In the genomic region with DNA sequence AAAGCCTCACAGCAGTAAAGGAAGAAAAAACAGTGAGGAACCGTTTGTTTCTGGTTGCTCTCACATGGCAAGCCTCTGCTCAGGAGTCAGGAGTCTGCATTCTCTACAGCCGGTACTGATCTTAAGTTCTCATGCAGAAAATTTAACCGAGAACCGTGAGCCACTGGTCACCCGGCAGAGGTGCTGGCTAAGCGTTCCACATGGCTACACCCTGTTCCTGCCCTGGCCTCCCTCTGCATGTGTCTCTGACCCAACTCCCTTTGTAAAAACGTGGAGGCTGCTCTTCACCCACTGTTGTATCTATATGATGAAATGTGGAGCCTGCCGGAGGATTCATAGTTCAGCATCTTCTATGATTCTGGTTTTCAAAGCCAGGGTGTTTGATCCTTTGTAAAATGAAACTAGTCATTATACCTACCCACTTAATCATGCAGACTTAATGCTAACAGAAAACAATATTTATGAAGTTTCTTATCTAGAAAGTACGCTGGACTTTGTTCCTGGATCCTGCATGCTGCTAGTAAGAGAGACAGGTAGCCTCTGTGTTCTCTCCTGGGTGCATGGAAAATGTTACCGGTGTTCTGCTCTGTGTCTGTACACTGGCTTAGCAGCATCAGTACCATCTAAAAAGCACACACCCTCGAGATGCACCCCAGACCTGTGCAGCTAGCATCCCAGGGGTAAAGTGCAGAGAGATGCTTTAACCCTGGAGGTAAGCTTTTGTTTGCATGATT, we compare ENCODE assay signal across 18 mouse cellular contexts.
A peak's percentile ranks its signal among the peaks of the same experiment; 100 is the strongest.
DNase-seq lines count a peak whose midpoint lies in the region; ATAC-seq lines count a peak whose summit lies in the region.
"Had no signal": no experiment of that assay in that cellular context is flagged by ENCODE, and none has a peak within 500 bp of the region (broad histone marks: within the 10 kb centered on the region; RNA-seq: fewer than 3 reads in every experiment).

No protein-coding gene starts in this region.

- H3K4me1 ChIP-seq in kidney, embryonic 16.5 days (ENCODE audit: insufficient read depth, low read length): peaks cover 16% of the 10 kb centered on the region
- H3K4me1 ChIP-seq in intestine, embryonic 15.5 days (replicated peaks): peaks cover 7% of the 10 kb centered on the region; the same call in 1 of the 2 replicates
- H3K4me1 ChIP-seq: heart, embryonic 15.5 days had no signal

- DNase-seq in kidney, adult 18-20 months: peak; percentile 10
- peak; percentile 11 to 40 for DNase-seq in kidney, adult 8-10 months
- DNase-seq in kidney, postnatal 25 days: peak; percentile 32 to 55
- no peak for DNase-seq in thymus, postnatal 10 days (ENCODE audit: low spot score in 2 of 2)
- DNase-seq in natural killer cell, adult 2 months (ENCODE audit: low spot score in 2 of 2): no peak
- DNase-seq: adrenal gland, postnatal 10 days; cerebellum, adult 11 months; cerebellum, adult 8-10 months; cerebellum, postnatal 14 days; gastrocnemius, postnatal 10 days; heart, adult 18-20 months; heart, postnatal 14 days had no signal

- no peak overlapping the region for H3K4me2 ChIP-seq in kidney, embryonic 16.5 days (replicated peaks; ENCODE audit: low read depth, low read length)
- H3K4me2 ChIP-seq in intestine, embryonic 15.5 days (replicated peaks): no peak overlapping the region; the same call in 1 of the 2 replicates
- H3K4me2 ChIP-seq: embryonic facial prominence, embryonic 13.5 days; forebrain, embryonic 12.5 days; heart, embryonic 11.5 days; heart, embryonic 15.5 days had no signal

- no peak overlapping the region for H3K27ac ChIP-seq in kidney, embryonic 16.5 days (ENCODE audit: low read length)
- H3K27ac ChIP-seq in intestine, embryonic 15.5 days: peak overlapping the region; percentile 17; the same call in 1 of the 2 replicates
- H3K27ac ChIP-seq: forebrain, embryonic 12.5 days; heart, embryonic 15.5 days had no signal

- no peak overlapping the region for H3K4me3 ChIP-seq in kidney, embryonic 16.5 days (ENCODE audit: low read length)
- no peak overlapping the region for H3K4me3 ChIP-seq in intestine, embryonic 15.5 days (replicated peaks)
- H3K4me3 ChIP-seq: embryonic facial prominence, embryonic 13.5 days; forebrain, embryonic 12.5 days; heart, embryonic 15.5 days had no signal

- H3K9ac ChIP-seq in kidney, embryonic 16.5 days (replicated peaks; ENCODE audit: low read length): no peak overlapping the region
- H3K9ac ChIP-seq in intestine, embryonic 15.5 days: no peak overlapping the region
- H3K9ac ChIP-seq: embryonic facial prominence, embryonic 13.5 days; forebrain, embryonic 12.5 days; heart, embryonic 15.5 days had no signal

- WGBS in kidney, embryonic 16.5 days: 63% methylated on average over 11 of the region's 11 CpGs
- WGBS in intestine, embryonic 15.5 days: 61% methylated on average over 11 of the region's 11 CpGs

- no peak for ATAC-seq in kidney, embryonic 16.5 days (ENCODE audit: low FRiP score, low TSS enrichment)
- ATAC-seq in intestine, embryonic 15.5 days: peak; percentile 88

- peaks cover 11% of the 10 kb centered on the region for H3K27me3 ChIP-seq in kidney, embryonic 16.5 days (ENCODE audit: insufficient read depth, low read length)
- no peaks in the 10 kb centered on the region for H3K27me3 ChIP-seq in intestine, embryonic 15.5 days (replicated peaks)
- H3K27me3 ChIP-seq: heart, embryonic 15.5 days had no signal

- H3K36me3 ChIP-seq in kidney, embryonic 16.5 days (ENCODE audit: insufficient read depth, low read length): no peaks in the 10 kb centered on the region
- no peaks in the 10 kb centered on the region for H3K36me3 ChIP-seq in intestine, embryonic 15.5 days
- H3K36me3 ChIP-seq: embryonic facial prominence, embryonic 13.5 days; forebrain, embryonic 12.5 days; heart, embryonic 15.5 days had no signal

- H3K9me3 ChIP-seq in kidney, embryonic 16.5 days (ENCODE audit: low read length): no peaks in the 10 kb centered on the region
- H3K9me3 ChIP-seq in intestine, embryonic 15.5 days: no peaks in the 10 kb centered on the region
- H3K9me3 ChIP-seq: embryonic facial prominence, embryonic 13.5 days; forebrain, embryonic 12.5 days; heart, embryonic 15.5 days had no signal

Comparison
In these comparisons a context has a peak if more than half of its experiments do, and no peak if none do; other contexts are left out.
1. DNase-seq: peak in kidney, adult 18-20 months (single experiment), kidney, adult 8-10 months (2 of 2) and kidney, postnatal 25 days (2 of 2); none in thymus, postnatal 10 days (0 of 2) and natural killer cell, adult 2 months (0 of 2).